Mouse (Mus musculus) neural tube, embryonic 11.5 days (tissue): ENCODE measurements at regions not wholly inside any gene's neighbourhood (a gene's known extent, or its start where the extent isn't known, plus 50 kb on each side); places are given as distances from the start of the nearest gene placed in this dataset.

Source experiments
- ATAC-seq: fragments of 200-750 bp; cut with Nextera tagmentation; 2 replicates; pipeline ENCODE4 v1.8.0; 2017; ENCODE audit warnings: moderate number of reproducible peaks, mild to moderate bottlenecking, moderate TSS enrichment, moderate library complexity; ENCODE audit not compliant: insufficient read depth, low FRiP score, low TSS enrichment
- DNase-seq: peaks from one replicate; pipeline ENCODE4 v3.0.0-alpha.2; 2015; ENCODE audit warnings: low spot score
- H3K27ac ChIP-seq: fragments of 300-500 bp; sonication (generic); 2 replicates; pipeline ENCODE4 v1.5.1; 2014; ENCODE audit warnings: low read depth, mild to moderate bottlenecking, low read length
- H3K27me3 ChIP-seq: fragments of 300-500 bp; sonication (generic); 2 replicates; pipeline ENCODE4 v1.6.1; 2014; ENCODE audit warnings: mild to moderate bottlenecking, low read length, mixed read lengths; ENCODE audit not compliant: control insufficient read depth, insufficient read depth
- H3K36me3 ChIP-seq: fragments of 300-500 bp; sonication (generic); 2 replicates; pipeline ENCODE4 v1.6.1; 2014; ENCODE audit warnings: mild to moderate bottlenecking, low read length, moderate library complexity, mixed read lengths; ENCODE audit not compliant: control insufficient read depth, insufficient read depth
- H3K4me1 ChIP-seq: fragments of 300-500 bp; sonication (generic); 2 replicates; pipeline ENCODE4 v1.6.1; 2014; ENCODE audit warnings: low read length, mixed read lengths; ENCODE audit not compliant: control insufficient read depth, insufficient read depth
- H3K4me2 ChIP-seq: fragments of 300-500 bp; sonication (generic); 2 replicates; pipeline ENCODE4 v1.6.1; 2014; ENCODE audit warnings: low read depth, mild to moderate bottlenecking, moderate library complexity
- H3K4me3 ChIP-seq: fragments of 300-500 bp; sonication (generic); 2 replicates; pipeline ENCODE4 v1.5.1; 2014; ENCODE audit warnings: low read depth, low read length
- H3K9ac ChIP-seq: fragments of 300-500 bp; sonication (generic); 2 replicates; pipeline ENCODE4 v1.6.1; 2014; ENCODE audit warnings: mild to moderate bottlenecking, low read length
- H3K9me3 ChIP-seq: fragments of 300-500 bp; sonication (generic); 2 replicates; pipeline ENCODE4 v1.6.1; 2016; ENCODE audit warnings: low read length; ENCODE audit not compliant: control insufficient read depth
- WGBS: fragments of 180-500 bp; shearing (Covaris S2); extraction: QIAGEN DNeasy Blood & Tissue Kit; methylation state at CpG from one replicate; pipeline ENCODE4 v1.1.7; 2014; 5-methylcytosine and 5-hydroxymethylcytosine counted together

GRCm38 (mm10) chr3:102360732-102361280 lies 108.9 kb upstream of the Ngf start:
- no peak overlapping the region for H3K4me2 ChIP-seq
- 80% methylated on average over 9 of the region's 9 CpGs for whole genome bisulfite sequencing
- H3K9me3 ChIP-seq, result no peaks in the 10 kb centered on the region
- H3K4me3 ChIP-seq, result no peak overlapping the region
- no peaks in the 10 kb centered on the region for H3K36me3 ChIP-seq
- ATAC-seq (no peak), DNase-seq (no peak)
- H3K27ac ChIP-seq, result no peak overlapping the region
- H3K27me3 ChIP-seq, result peaks cover 53% of the 10 kb centered on the region
- H3K4me1 ChIP-seq, result no peaks in the 10 kb centered on the region
- no peak overlapping the region for H3K9ac ChIP-seq

- DNase-seq, result no peak
- peaks cover 64% of the 10 kb centered on the region for H3K27me3 ChIP-seq
- 88% methylated on average over 4 of the region's 4 CpGs for WGBS
Measured at GRCm38 (mm10) chr3:102358801-102359200, 110.9 kb upstream of the Ngf start.

GRCm38 (mm10) chr3:102357062-102357610 lies 112.6 kb upstream of the Ngf start:
- Histone ChIP-seq H3K4me1 (no peaks in the 10 kb centered on the region), H3K27ac (no peak overlapping the region), H3K27me3 (peaks cover 66% of the 10 kb centered on the region), H3K36me3 (no peaks in the 10 kb centered on the region), H3K4me2 (no peak overlapping the region), H3K4me3 (no peak overlapping the region), H3K9ac (no peak overlapping the region), H3K9me3 (no peaks in the 10 kb centered on the region)
- ATAC-seq, result no peak
- no peak for DNase-seq
- 82% methylated on average over 7 of the region's 7 CpGs for WGBS

More at GRCm38 (mm10) chr3:102358801-102359200, 110.9 kb upstream of the Ngf start:
- no peaks in the 10 kb centered on the region for H3K9me3 ChIP-seq
- no peak overlapping the region for H3K27ac ChIP-seq
- ATAC-seq, result no peak
- H3K36me3 ChIP-seq, result no peaks in the 10 kb centered on the region
- no peaks in the 10 kb centered on the region for H3K4me1 ChIP-seq
- no peak overlapping the region for H3K9ac ChIP-seq
- H3K4me2 ChIP-seq, result no peak overlapping the region
- H3K4me3 ChIP-seq, result no peak overlapping the region

GRCm38 (mm10) chr3:102355352-102355751 lies 114.4 kb upstream of the Ngf start:
- Histone ChIP-seq H3K4me3 (no peak overlapping the region), H3K4me1 (no peaks in the 10 kb centered on the region), H3K27me3 (peaks cover 69% of the 10 kb centered on the region), H3K27ac (no peak overlapping the region), H3K9ac (no peak overlapping the region), H3K9me3 (no peaks in the 10 kb centered on the region), H3K4me2 (no peak overlapping the region), H3K36me3 (no peaks in the 10 kb centered on the region)
- no peak for ATAC-seq
- no peak for DNase-seq
- WGBS, result 93% methylated on average over 2 of the region's 2 CpGs

- Histone ChIP-seq H3K9ac (no peak overlapping the region), H3K4me3 (no peak overlapping the region), H3K9me3 (no peaks in the 10 kb centered on the region), H3K4me1 (no peaks in the 10 kb centered on the region), H3K27me3 (peaks cover 69% of the 10 kb centered on the region), H3K4me2 (no peak overlapping the region), H3K36me3 (no peaks in the 10 kb centered on the region), H3K27ac (no peak overlapping the region)
- DNase-seq (no peak), ATAC-seq (no peak)
- 86% methylated on average over 2 of the region's 2 CpGs for WGBS
Measured at GRCm38 (mm10) chr3:102354771-102355170, 114.9 kb upstream of the Ngf start.

- Histone ChIP-seq H3K9me3 (no peaks in the 10 kb centered on the region), H3K9ac (no peak overlapping the region), H3K4me3 (no peak overlapping the region), H3K36me3 (no peaks in the 10 kb centered on the region), H3K4me1 (no peaks in the 10 kb centered on the region), H3K27me3 (peaks cover 66% of the 10 kb centered on the region), H3K4me2 (no peak overlapping the region), H3K27ac (no peak overlapping the region)
- ATAC-seq (peak; percentile 93), DNase-seq (peak; percentile 44)
- 36% methylated on average over 6 of the region's 6 CpGs for WGBS
Measured at GRCm38 (mm10) chr3:102353277-102353900, 116.3 kb upstream of the Ngf start.

GRCm38 (mm10) chr3:102346077-102346476 lies 123.6 kb upstream of the Ngf start:
- Histone ChIP-seq H3K4me1 (no peaks in the 10 kb centered on the region), H3K9ac (no peak overlapping the region), H3K4me3 (no peak overlapping the region), H3K9me3 (no peaks in the 10 kb centered on the region), H3K4me2 (no peak overlapping the region), H3K27me3 (peaks cover 31% of the 10 kb centered on the region), H3K36me3 (no peaks in the 10 kb centered on the region), H3K27ac (no peak overlapping the region)
- no peak for DNase-seq
- WGBS, result 68% methylated on average over 3 of the region's 3 CpGs
- no peak for ATAC-seq

GRCm38 (mm10) chr3:102345291-102345690 lies 124.4 kb upstream of the Ngf start:
- H3K27me3 ChIP-seq, result peaks cover 23% of the 10 kb centered on the region
- no peaks in the 10 kb centered on the region for H3K9me3 ChIP-seq
- H3K4me1 ChIP-seq, result no peaks in the 10 kb centered on the region
- H3K4me2 ChIP-seq, result no peak overlapping the region
- H3K27ac ChIP-seq, result no peak overlapping the region
- H3K4me3 ChIP-seq, result no peak overlapping the region
- DNase-seq (no peak), ATAC-seq (no peak)
- 81% methylated on average over 5 of the region's 5 CpGs for WGBS
- H3K36me3 ChIP-seq, result no peaks in the 10 kb centered on the region
- no peak overlapping the region for H3K9ac ChIP-seq

- peaks cover 2% of the 10 kb centered on the region; the same call in 1 of the 2 replicates for H3K27me3 ChIP-seq
- no peaks in the 10 kb centered on the region for H3K9me3 ChIP-seq
- H3K4me1 ChIP-seq, result no peaks in the 10 kb centered on the region
- WGBS, result 39% methylated on average over 5 of the region's 5 CpGs
- H3K9ac ChIP-seq, result no peak overlapping the region
- no peak overlapping the region for H3K27ac ChIP-seq
- no peaks in the 10 kb centered on the region for H3K36me3 ChIP-seq
- H3K4me3 ChIP-seq, result no peak overlapping the region
- no peak for ATAC-seq
- no peak for DNase-seq
- no peak overlapping the region for H3K4me2 ChIP-seq
Measured at GRCm38 (mm10) chr3:102340731-102341130, 129.0 kb upstream of the Ngf start.
